8 mouse cellular contexts compared by ENCODE assay signal in genomic region chr10:75439211-75439811, GRCm38 (mm10). TPM values are rescaled to one million over a fixed set of nuclear protein-coding genes. Genes with fewer than 3 reads are reported as not detected.
A peak's percentile ranks its signal among the peaks of the same experiment; 100 is the strongest.
DNase-seq lines count a peak whose midpoint lies in the region; ATAC-seq and TF ChIP-seq lines count a peak whose summit lies in the region.

No protein-coding gene starts in this region.

- no peak overlapping the region for H3K27ac ChIP-seq in testis, adult 2 months (ENCODE audit: control insufficient read depth, insufficient read depth, low read depth, low read length)
- H3K27ac ChIP-seq in forebrain, embryonic 15.5 days (replicated peaks): peak overlapping the region; percentile 55
- H3K27ac ChIP-seq in small intestine, adult 2 months (ENCODE audit: insufficient read depth, low read depth, low read length): no peak overlapping the region

- DNase-seq in testis, postnatal 14 days (ENCODE audit: low spot score): no peak
- peak; percentile 19 for DNase-seq in c-Kit-negative CD71-positive TER-119-positive erythroid progenitor cells, embryonic 14.5 days (ENCODE audit: low read depth, low spot score)
- peak; percentile 67 for DNase-seq in kidney, postnatal 10 days
- peak; percentile 61 for DNase-seq in lung, postnatal 36 days
- DNase-seq in ovary, adult 18-20 months (ENCODE audit: low spot score): no peak

- TF ChIP-seq POLR2A in testis, adult 2 months (IDR thresholded peaks at IDR 0.05; ENCODE audit: control insufficient read depth, low read depth, low read length): no peak
- no peak for TF ChIP-seq POLR2A in small intestine, adult 2 months (IDR thresholded peaks at IDR 0.05; ENCODE audit: low read depth, low read length)

- no peak overlapping the region for H3K4me2 ChIP-seq in forebrain, embryonic 15.5 days (replicated peaks)

- H3K4me3 ChIP-seq in testis, adult 2 months (ENCODE audit: control insufficient read depth, low read depth, low read length): no peak overlapping the region
- H3K4me3 ChIP-seq in forebrain, embryonic 15.5 days: no peak overlapping the region
- H3K4me3 ChIP-seq in small intestine, adult 2 months (ENCODE audit: low read depth, low read length): no peak overlapping the region

- no peak overlapping the region for H3K9ac ChIP-seq in forebrain, embryonic 15.5 days (replicated peaks)

- no peaks in the 10 kb centered on the region for H3K27me3 ChIP-seq in testis, adult 2 months (ENCODE audit: control insufficient read depth, insufficient read depth, low read length)
- no peaks in the 10 kb centered on the region for H3K27me3 ChIP-seq in forebrain, embryonic 15.5 days
- H3K27me3 ChIP-seq in small intestine, adult 2 months (ENCODE audit: control insufficient read depth, insufficient read depth, low read length): no peaks in the 10 kb centered on the region

- peak; percentile 75 for ATAC-seq in forebrain, embryonic 15.5 days (replicated peaks)

- TF ChIP-seq CTCF in testis, adult 2 months (IDR thresholded peaks at IDR 0.05; ENCODE audit: control insufficient read depth, insufficient read depth, insufficient replicate concordance, low read depth, low read length): peak; percentile 68; the same call in 1 of the 2 replicates
- TF ChIP-seq CTCF in small intestine, adult 2 months (IDR thresholded peaks at IDR 0.05; ENCODE audit: extremely low read depth, insufficient read length, insufficient replicate concordance, low read depth, low read length): peak; percentile 93; the same call in 1 of the 2 replicates

- WGBS in forebrain, embryonic 15.5 days: 19% methylated on average over 7 of the region's 7 CpGs
- WGBS in small intestine, adult 2 months: 50% methylated on average over 7 of the region's 7 CpGs

- peaks cover 9% of the 10 kb centered on the region for H3K4me1 ChIP-seq in testis, adult 2 months (ENCODE audit: control insufficient read depth, insufficient read depth, low read length)
- peaks cover 23% of the 10 kb centered on the region for H3K4me1 ChIP-seq in forebrain, embryonic 15.5 days
- peaks cover 20% of the 10 kb centered on the region; the same call in 1 of the 2 replicates for H3K4me1 ChIP-seq in small intestine, adult 2 months (ENCODE audit: control insufficient read depth, insufficient read depth, insufficient read length, low read length)

- no peaks in the 10 kb centered on the region for H3K9me3 ChIP-seq in forebrain, embryonic 15.5 days

- H3K36me3 ChIP-seq in testis, adult 2 months (ENCODE audit: control insufficient read depth, insufficient read depth, low read length): no peaks in the 10 kb centered on the region
- H3K36me3 ChIP-seq in forebrain, embryonic 15.5 days: no peaks in the 10 kb centered on the region
- no peaks in the 10 kb centered on the region for H3K36me3 ChIP-seq in small intestine, adult 2 months (ENCODE audit: control insufficient read depth, insufficient read depth, low read length)

RNA-seq across cellular contexts. Expression of gene Upb1, which starts 38.4 kb away (rescaled TPM):
- polyA plus RNA-seq in testis, adult 2 months (2012; rRNA removed): 0.13 and 0.20 TPM in 2 replicates
- 0.13 and 0.19 TPM in 2 replicates for polyA plus RNA-seq in forebrain, embryonic 15.5 days (2015; fragmentation: Nextera tagmentation; extraction: Ambion mirVana)
- 1.0 and 1.6 TPM in 2 replicates for polyA plus RNA-seq in small intestine, adult 2 months (2012; rRNA removed)

Comparison
In these comparisons a context has a peak if more than half of its experiments do, and no peak if none do; other contexts are left out.
1. DNase-seq: peak in c-Kit-negative CD71-positive TER-119-positive erythroid progenitor cells, embryonic 14.5 days (single experiment), kidney, postnatal 10 days (single experiment) and lung, postnatal 36 days (single experiment); none in testis, postnatal 14 days (single experiment) and ovary, adult 18-20 months (single experiment).